Mouse (Mus musculus) urinary bladder, adult 18-20 months (tissue): Measurements from ENCODE around the gene Lpin1.

ENCODE experiments used
- DNase-seq, 2 experiments: peaks; one replicate each; pipeline ENCODE4 v3.0.0; 2022; ENCODE audit warnings: low spot score in 2 of 2, mixed read lengths in 2 of 2

The Lpin1 gene

GRCm38 (mm10) chr12:16610936-16611335, at the start of gene Lpin1:
Lpin1 (minus strand) TSS chr12:16610966.
- no peak for DNase-seq

- DNase-seq, result no peak
Measured at GRCm38 (mm10) chr12:16656906-16657875, 46.4 kb upstream of the Lpin1 start.

- no peak for DNase-seq
Measured at GRCm38 (mm10) chr12:16655604-16656003, 44.8 kb upstream of the Lpin1 start.

- DNase-seq, result peak; percentile 50 to 77
Measured at GRCm38 (mm10) chr12:16653332-16654093, 42.7 kb upstream of the Lpin1 start, which contains the start of gene Ntsr2. Ntsr2 (plus strand) TSS chr12:16653382.

GRCm38 (mm10) chr12:16649819-16650218, 39.1 kb upstream of the Lpin1 start:
- no peak for DNase-seq

GRCm38 (mm10) chr12:16648273-16648672, 37.5 kb upstream of the Lpin1 start:
- no peak for DNase-seq

GRCm38 (mm10) chr12:16646780-16647409, 36.1 kb upstream of the Lpin1 start:
- no peak for DNase-seq

- no peak for DNase-seq
Measured at GRCm38 (mm10) chr12:16644698-16645097, 33.9 kb upstream of the Lpin1 start.

- DNase-seq, result no peak
Measured at GRCm38 (mm10) chr12:16643508-16644345, 33.0 kb upstream of the Lpin1 start.

GRCm38 (mm10) chr12:16642000-16642399, 31.2 kb upstream of the Lpin1 start:
- DNase-seq, result no peak

- DNase-seq, result no peak
Measured at GRCm38 (mm10) chr12:16640075-16640474, 29.3 kb upstream of the Lpin1 start.

GRCm38 (mm10) chr12:16639078-16639771, 28.5 kb upstream of the Lpin1 start:
- no peak for DNase-seq

- DNase-seq, result no peak
Measured at GRCm38 (mm10) chr12:16635816-16636215, 25.1 kb upstream of the Lpin1 start.

- DNase-seq, result peak in 1 of 2 experiments; percentile 21
Measured at GRCm38 (mm10) chr12:16634075-16634813, 23.5 kb upstream of the Lpin1 start.

- no peak for DNase-seq
Measured at GRCm38 (mm10) chr12:16633235-16633634, 22.5 kb upstream of the Lpin1 start.

- DNase-seq, result no peak
Measured at GRCm38 (mm10) chr12:16631423-16631822, 20.7 kb upstream of the Lpin1 start.

- DNase-seq, result no peak
Measured at GRCm38 (mm10) chr12:16630866-16631185, 20.1 kb upstream of the Lpin1 start.

GRCm38 (mm10) chr12:16630152-16630865, 19.5 kb upstream of the Lpin1 start:
- no peak for DNase-seq

GRCm38 (mm10) chr12:16620230-16620629, 9.5 kb upstream of the Lpin1 start:
- no peak for DNase-seq
